Mouse (Mus musculus): ENCODE results near the gene Mif4gd. TPM values are rescaled to one million over a fixed set of nuclear protein-coding genes. Genes with fewer than 3 reads are reported as not detected.

Gene Mif4gd
- polyA plus RNA-seq, 1 experiment, result 86.9 TPM

DNA sequence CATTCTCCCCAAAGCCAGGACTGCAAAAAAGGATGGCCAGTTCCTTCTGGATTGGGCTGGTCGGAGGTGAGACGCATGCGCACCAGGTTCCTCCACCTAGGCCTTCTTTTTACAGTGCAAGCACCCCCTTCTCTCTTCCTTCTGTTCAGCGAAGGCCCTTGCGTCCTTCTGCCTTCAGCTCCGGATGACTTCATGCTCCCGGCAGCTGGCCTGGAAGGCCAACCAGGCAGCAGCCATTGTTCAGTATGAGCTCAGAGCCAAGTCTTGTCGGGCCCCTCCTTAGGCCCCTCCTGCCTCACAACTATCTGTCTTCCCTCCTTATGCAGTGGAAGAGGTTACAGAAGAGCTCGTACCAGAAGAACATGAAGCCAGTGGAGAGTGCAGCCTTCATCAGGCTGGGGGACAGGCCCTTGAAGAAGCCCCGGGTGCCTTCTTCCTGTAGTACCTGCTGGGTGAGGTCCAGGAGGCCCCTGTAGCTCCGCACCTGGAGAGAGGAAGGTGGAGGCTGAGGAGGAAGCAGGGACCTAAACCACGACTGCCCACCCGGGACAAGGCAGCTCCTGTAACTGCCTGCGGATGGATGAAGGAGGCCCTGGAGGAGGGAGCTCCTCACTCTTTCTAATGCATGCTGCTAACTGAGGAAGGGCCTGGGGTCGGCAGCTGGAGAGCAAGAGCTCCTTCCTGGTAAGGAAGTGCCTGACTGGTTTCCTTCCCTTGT, 2.5 kb upstream of the Mif4gd start:
- Histone ChIP-seq H3K27ac (ENCODE audit: insufficient read depth, low read length) (no peak overlapping the region), H3K27me3 (ENCODE audit: control insufficient read depth, insufficient read depth, low read length) (no peaks in the 10 kb centered on the region), H3K4me1 (ENCODE audit: control insufficient read depth, insufficient read depth, low read length) (no peaks in the 10 kb centered on the region), H3K4me3 (replicated peaks; ENCODE audit: insufficient read depth, low read depth, low read length) (no peak overlapping the region)
- no peak for DNase-seq
- TF ChIP-seq POLR2A (IDR thresholded peaks at IDR 0.05; ENCODE audit: borderline replicate concordance, insufficient read depth, low read length) (no peak), CTCF (IDR thresholded peaks at IDR 0.05; ENCODE audit: borderline replicate concordance, insufficient read depth, low read depth, low read length) (no peak)
- WGBS, result 61% methylated on average over 15 of the region's 15 CpGs

DNA sequence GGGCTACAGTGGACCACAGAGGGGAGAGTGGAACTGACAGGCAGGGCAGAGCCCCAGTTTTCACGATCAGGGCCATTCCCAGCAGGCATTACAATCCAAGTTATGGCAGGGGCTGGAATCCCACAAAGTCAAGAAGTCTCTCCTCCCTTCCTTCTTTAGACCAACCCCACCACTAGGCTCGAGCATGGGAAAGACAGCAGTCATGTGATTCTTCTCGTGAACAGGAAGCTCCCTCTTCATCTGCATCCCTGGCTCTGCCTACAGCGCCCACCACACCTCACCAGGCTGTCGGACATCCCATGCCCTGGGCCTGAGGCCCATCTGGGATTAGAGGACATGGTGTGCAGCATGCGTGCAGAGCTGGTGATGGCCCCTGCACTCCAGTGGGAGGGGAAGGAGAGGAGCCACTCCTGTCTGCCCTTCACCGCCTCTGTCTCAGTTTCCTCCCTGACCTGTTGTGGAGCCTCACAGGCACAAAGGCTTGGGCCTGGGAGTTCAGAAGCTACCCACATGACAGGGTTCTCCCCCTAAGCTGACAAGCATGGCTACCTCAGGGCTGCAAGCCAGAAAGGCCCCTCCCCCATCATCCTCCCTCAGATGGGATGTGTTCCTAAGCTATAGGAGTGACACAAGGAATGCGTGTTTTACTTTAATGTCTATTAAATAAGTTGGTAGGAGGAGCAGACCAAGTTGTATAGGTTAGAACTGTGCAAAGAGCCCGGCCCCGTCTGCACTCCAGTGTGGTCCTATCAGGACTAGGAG, 1.8 kb upstream of the Mif4gd start:
- DNase-seq, result no peak
- WGBS, result 77% methylated on average over 10 of the region's 10 CpGs
- Histone ChIP-seq H3K27me3 (ENCODE audit: control insufficient read depth, insufficient read depth, low read length) (no peaks in the 10 kb centered on the region), H3K4me3 (replicated peaks; ENCODE audit: insufficient read depth, low read depth, low read length) (no peak overlapping the region), H3K4me1 (ENCODE audit: control insufficient read depth, insufficient read depth, low read length) (no peaks in the 10 kb centered on the region), H3K27ac (ENCODE audit: insufficient read depth, low read length) (no peak overlapping the region)
- TF ChIP-seq POLR2A (IDR thresholded peaks at IDR 0.05; ENCODE audit: borderline replicate concordance, insufficient read depth, low read length) (no peak), CTCF (IDR thresholded peaks at IDR 0.05; ENCODE audit: borderline replicate concordance, insufficient read depth, low read depth, low read length) (no peak)

DNA sequence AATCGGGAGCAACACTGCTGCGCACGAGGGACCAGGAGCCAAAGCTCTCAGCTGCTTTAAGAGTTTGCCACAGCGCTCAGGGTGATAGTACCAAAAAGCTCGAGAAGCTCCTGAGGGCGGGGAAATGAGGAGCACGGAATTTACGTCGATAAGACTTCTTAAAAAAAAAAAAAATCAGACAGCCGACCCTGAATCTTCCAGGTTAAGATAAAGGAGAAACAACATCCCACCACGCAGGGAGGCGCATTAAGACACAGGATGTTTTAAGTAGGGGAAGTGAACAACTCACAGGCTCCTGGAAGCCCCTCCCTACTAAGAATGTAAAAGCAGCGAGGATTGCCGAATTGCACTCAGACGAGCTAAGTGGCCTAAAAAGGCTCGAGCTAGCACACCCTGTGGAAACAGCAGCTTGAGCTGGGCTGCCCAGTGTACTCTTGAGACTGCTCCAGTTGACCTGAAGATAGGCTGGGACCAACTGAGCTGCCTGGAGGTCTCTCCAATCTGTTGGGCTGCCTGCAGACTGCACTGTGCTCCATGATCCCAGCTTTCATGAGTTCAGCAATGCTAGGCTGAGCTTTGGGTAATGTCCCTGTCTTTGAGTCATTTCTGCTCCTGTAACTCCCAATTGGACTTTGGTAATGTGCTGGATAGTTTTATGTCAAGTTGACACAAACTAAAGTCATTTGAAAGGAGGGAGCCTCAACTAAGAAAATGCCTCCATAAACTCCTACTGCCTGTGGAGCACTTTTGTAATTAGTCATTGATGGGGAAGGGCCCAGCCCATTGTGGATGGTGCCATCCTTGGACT, 573 bp upstream of the Mif4gd start:
- no peak for DNase-seq
- WGBS, result 4% methylated on average over 16 of the region's 16 CpGs
- peak overlapping the region; percentile 75 for H3K4me3 ChIP-seq (replicated peaks; ENCODE audit: insufficient read depth, low read depth, low read length)
- H3K4me1 ChIP-seq (ENCODE audit: control insufficient read depth, insufficient read depth, low read length), result 0 out of 2 replicates have a peak, but pooled peaks cover 4% of the 10 kb centered on the region
- TF ChIP-seq POLR2A (IDR thresholded peaks at IDR 0.05; ENCODE audit: borderline replicate concordance, insufficient read depth, low read length) (no peak), CTCF (IDR thresholded peaks at IDR 0.05; ENCODE audit: borderline replicate concordance, insufficient read depth, low read depth, low read length) (no peak)
- H3K27me3 ChIP-seq (ENCODE audit: control insufficient read depth, insufficient read depth, low read length), result no peaks in the 10 kb centered on the region
- peak overlapping the region; percentile 88 for H3K27ac ChIP-seq (ENCODE audit: insufficient read depth, low read length)

DNA sequence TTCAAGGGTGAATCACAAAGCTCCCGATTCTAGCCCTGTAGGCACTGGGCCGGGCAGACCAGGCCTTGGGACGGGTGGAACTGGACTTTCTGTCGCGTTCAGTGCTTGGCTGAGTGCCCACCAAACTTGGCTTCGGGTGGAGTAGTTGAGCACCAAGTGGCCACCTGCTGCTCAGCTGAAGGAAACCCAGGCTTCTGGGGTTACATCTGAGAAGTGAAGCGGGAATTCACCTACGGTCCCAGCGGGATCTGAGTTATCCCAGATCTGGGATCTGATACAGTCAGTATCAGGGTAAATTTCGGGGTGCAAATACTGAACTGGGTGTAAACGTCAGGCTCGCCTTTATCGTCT, 735 bp downstream of the Mif4gd start:
- DNase-seq, result peak; percentile 78 to 79
- H3K4me1 ChIP-seq (ENCODE audit: control insufficient read depth, insufficient read depth, low read length), result 0 out of 2 replicates have a peak, but pooled peaks cover 4% of the 10 kb centered on the region
- TF ChIP-seq CTCF (IDR thresholded peaks at IDR 0.05; ENCODE audit: borderline replicate concordance, insufficient read depth, low read depth, low read length) (no peak), POLR2A (IDR thresholded peaks at IDR 0.05; ENCODE audit: borderline replicate concordance, insufficient read depth, low read length) (no peak)
- under 1% methylated on average over 13 of the region's 13 CpGs for WGBS
- no peaks in the 10 kb centered on the region for H3K27me3 ChIP-seq (ENCODE audit: control insufficient read depth, insufficient read depth, low read length)
- peak overlapping the region; percentile 91 for H3K4me3 ChIP-seq (replicated peaks; ENCODE audit: insufficient read depth, low read depth, low read length)
- H3K27ac ChIP-seq (ENCODE audit: insufficient read depth, low read length), result peak overlapping the region; percentile 79

DNA sequence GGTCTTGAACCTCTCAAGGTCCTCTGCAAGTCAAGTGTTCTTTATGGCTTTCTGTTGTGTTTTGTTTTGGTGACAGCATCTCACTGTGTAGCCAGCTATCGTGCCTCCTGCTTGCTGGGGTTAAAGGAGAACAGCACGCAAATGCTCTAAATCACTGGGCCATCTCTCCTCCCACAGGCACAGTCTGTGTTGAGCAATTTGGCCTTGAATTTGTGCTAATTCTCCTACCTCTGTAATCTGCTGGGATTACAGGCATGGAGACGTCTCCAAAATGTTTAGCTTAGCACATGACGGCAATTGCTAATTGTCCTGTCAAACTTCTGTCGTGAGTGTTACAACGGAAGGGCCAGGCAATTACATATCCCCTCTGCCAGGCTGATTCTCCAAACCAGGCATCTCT, 1.6 kb downstream of the Mif4gd start:
- Histone ChIP-seq H3K27ac (ENCODE audit: insufficient read depth, low read length) (no peak overlapping the region), H3K27me3 (ENCODE audit: control insufficient read depth, insufficient read depth, low read length) (no peaks in the 10 kb centered on the region), H3K4me3 (replicated peaks; ENCODE audit: insufficient read depth, low read depth, low read length) (no peak overlapping the region), H3K4me1 (ENCODE audit: control insufficient read depth, insufficient read depth, low read length) (0 out of 2 replicates have a peak, but pooled peaks cover 4% of the 10 kb centered on the region)
- TF ChIP-seq CTCF (IDR thresholded peaks at IDR 0.05; ENCODE audit: borderline replicate concordance, insufficient read depth, low read depth, low read length), result no peak
- no peak for TF ChIP-seq POLR2A (IDR thresholded peaks at IDR 0.05; ENCODE audit: borderline replicate concordance, insufficient read depth, low read length)
- WGBS, result 67% methylated on average over 6 of the region's 6 CpGs
- no peak for DNase-seq

DNA sequence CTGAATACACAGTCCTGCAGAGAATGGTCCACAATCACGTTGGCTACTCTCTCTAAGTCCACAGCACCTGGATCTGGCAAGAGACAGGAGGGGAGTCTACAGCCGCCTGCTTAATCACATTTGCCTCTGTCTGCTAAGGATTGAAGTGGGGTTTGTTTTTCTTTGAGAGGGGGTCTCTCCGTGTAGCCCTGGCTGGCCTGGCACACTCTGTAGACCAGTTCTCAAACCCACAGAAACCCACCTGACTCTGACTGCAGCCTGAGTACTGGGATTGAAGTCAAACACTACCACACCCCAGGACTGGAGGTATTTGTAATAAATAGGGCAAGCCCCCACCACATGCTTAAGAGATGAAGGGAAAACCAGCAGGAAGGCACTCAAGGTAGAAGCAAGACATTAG, 3.2 kb downstream of the Mif4gd start:
- WGBS, result 70% methylated on average over 3 of the region's 3 CpGs
- TF ChIP-seq CTCF (IDR thresholded peaks at IDR 0.05; ENCODE audit: borderline replicate concordance, insufficient read depth, low read depth, low read length) (no peak), POLR2A (IDR thresholded peaks at IDR 0.05; ENCODE audit: borderline replicate concordance, insufficient read depth, low read length) (no peak)
- Histone ChIP-seq H3K27ac (ENCODE audit: insufficient read depth, low read length) (no peak overlapping the region), H3K4me1 (ENCODE audit: control insufficient read depth, insufficient read depth, low read length) (0 out of 2 replicates have a peak, but pooled peaks cover 4% of the 10 kb centered on the region), H3K27me3 (ENCODE audit: control insufficient read depth, insufficient read depth, low read length) (no peaks in the 10 kb centered on the region), H3K4me3 (replicated peaks; ENCODE audit: insufficient read depth, low read depth, low read length) (no peak overlapping the region)
- no peak for DNase-seq
